Mouse (Mus musculus) lung, embryonic 16.5 days (tissue): Measurements from ENCODE around the gene Tenm3. TPM values are rescaled to one million over a fixed set of nuclear protein-coding genes. Genes with fewer than 3 reads are reported as not detected.

Experiments used
- ATAC-seq: fragments of 200-750 bp; cut with Nextera tagmentation; 2 replicates; pipeline ENCODE4 v1.8.0; 2017; ENCODE audit warnings: low read depth, mild to moderate bottlenecking, moderate library complexity
- H3K27ac ChIP-seq: fragments of 300-500 bp; sonication (generic); 2 replicates; pipeline ENCODE4 v1.5.1; 2014; ENCODE audit warnings: mild to moderate bottlenecking, control low read depth, low read length
- H3K27me3 ChIP-seq: fragments of 300-500 bp; sonication (generic); 2 replicates; pipeline ENCODE4 v1.6.1; 2014; ENCODE audit warnings: low read depth, low read length, mixed read lengths; ENCODE audit not compliant: control insufficient read depth, insufficient read depth
- H3K36me3 ChIP-seq: fragments of 300-500 bp; sonication (generic); 2 replicates; pipeline ENCODE4 v1.6.1; 2014; ENCODE audit warnings: low read length; ENCODE audit not compliant: control insufficient read depth, insufficient read depth
- H3K4me1 ChIP-seq: fragments of 300-500 bp; sonication (generic); replicated peaks from 2 replicates; pipeline ENCODE4 v1.6.1; 2014; ENCODE audit warnings: low read length, mixed read lengths; ENCODE audit not compliant: control insufficient read depth, insufficient read depth
- H3K4me2 ChIP-seq: fragments of 300-500 bp; sonication (generic); 2 replicates; pipeline ENCODE4 v1.6.1; 2014; ENCODE audit warnings: low read depth, low read length, control low read depth
- H3K4me3 ChIP-seq: fragments of 300-500 bp; sonication (generic); 2 replicates; pipeline ENCODE4 v1.5.1; 2014; ENCODE audit warnings: mild to moderate bottlenecking, low read length, control low read depth
- H3K9ac ChIP-seq: fragments of 300-500 bp; sonication (generic); 2 replicates; pipeline ENCODE4 v1.6.1; 2014; ENCODE audit warnings: low read length, control low read depth
- H3K9me3 ChIP-seq: fragments of 300-500 bp; sonication (generic); 2 replicates; pipeline ENCODE4 v1.6.1; 2016; ENCODE audit warnings: low read length; ENCODE audit not compliant: control insufficient read depth
- WGBS: fragments of 180-500 bp; shearing (Covaris S2); extraction: QIAGEN DNeasy Blood & Tissue Kit; methylation state at CpG from one replicate; pipeline ENCODE4 v1.1.7; 2014; 5-methylcytosine and 5-hydroxymethylcytosine counted together
- polyA plus RNA-seq: library from polyadenylated mRNA; unstranded; fragments of >200 nt; fragmentation: Nextera tagmentation; extraction: Ambion mirVana; gene quantifications from 2 replicates; pipeline ENCODE4 v1.2.1, GENCODE M21; 2015

Tenm3 gene
- polyA plus RNA-seq, 1 experiment from 2014 or later: 4.1 TPM

- H3K9ac ChIP-seq: 0 out of 2 replicates have a peak overlapping the region, but pooled peaks have one; percentile 41
- no peaks in the 10 kb centered on the region for H3K36me3 ChIP-seq
- no peaks in the 10 kb centered on the region for H3K27me3 ChIP-seq
- WGBS: 38% methylated on average over 29 of the region's 29 CpGs
- peak overlapping the region; percentile 46 for H3K4me2 ChIP-seq
- H3K9me3 ChIP-seq: no peaks in the 10 kb centered on the region
- no peak overlapping the region for H3K27ac ChIP-seq
- H3K4me1 ChIP-seq: no peaks in the 10 kb centered on the region; the same call in 1 of the 2 replicates
- H3K4me3 ChIP-seq: peak overlapping the region; percentile 29
- 0 out of 2 replicates have a peak, but pooled peaks have one; percentile 38 for ATAC-seq
These were observed 334.8 kb downstream of the Tenm3 start for GRCm38 (mm10) chr8:48508641-48509599.

- H3K4me2 ChIP-seq: no peak overlapping the region
- no peak overlapping the region for H3K27ac ChIP-seq
- H3K36me3 ChIP-seq: no peaks in the 10 kb centered on the region
- ATAC-seq: no peak
- H3K9me3 ChIP-seq: no peaks in the 10 kb centered on the region
- H3K4me3 ChIP-seq: no peak overlapping the region
- H3K27me3 ChIP-seq: no peaks in the 10 kb centered on the region
- H3K4me1 ChIP-seq: no peaks in the 10 kb centered on the region
- H3K9ac ChIP-seq: no peak overlapping the region
- 74% methylated on average over 10 of the region's 10 CpGs for WGBS
These were observed 335.8 kb downstream of the Tenm3 start for GRCm38 (mm10) chr8:48507719-48508501.

GRCm38 (mm10) chr8:48492491-48492890, 351.3 kb downstream of the Tenm3 start:
- no peaks in the 10 kb centered on the region for H3K27me3 ChIP-seq
- H3K36me3 ChIP-seq: no peaks in the 10 kb centered on the region
- WGBS: 71% methylated on average over 5 of the region's 5 CpGs
- no peaks in the 10 kb centered on the region for H3K4me1 ChIP-seq
- H3K9me3 ChIP-seq: no peaks in the 10 kb centered on the region
- no peak overlapping the region for H3K9ac ChIP-seq
- no peak overlapping the region for H3K4me2 ChIP-seq
- H3K27ac ChIP-seq: no peak overlapping the region
- ATAC-seq: no peak
- H3K4me3 ChIP-seq: no peak overlapping the region

DNA sequence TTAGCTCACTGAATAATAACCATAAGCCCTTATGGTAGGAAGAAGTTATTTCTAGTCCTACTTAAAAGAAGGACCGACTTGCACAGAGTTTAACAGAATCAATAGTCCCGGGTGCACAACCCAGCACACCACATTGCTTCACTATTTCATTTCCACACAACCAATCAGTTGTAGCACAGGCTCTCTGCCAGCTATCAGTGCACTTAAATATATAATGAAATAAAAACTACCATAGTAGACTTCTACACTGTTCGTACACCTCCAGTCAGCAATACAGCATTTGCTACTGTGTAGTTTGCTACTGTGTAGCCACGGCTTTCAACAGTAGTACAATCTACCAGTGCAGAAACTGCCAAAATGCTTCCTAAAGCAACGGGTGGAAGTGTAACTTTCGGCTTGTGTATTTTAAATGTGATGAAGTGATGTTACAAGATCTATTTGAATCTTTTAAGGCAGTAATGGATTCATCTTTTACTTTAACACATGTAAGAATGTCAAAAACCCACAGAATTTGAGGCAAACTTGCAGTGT, 353.1 kb downstream of the Tenm3 start:
- Histone ChIP-seq H3K9me3 (no peaks in the 10 kb centered on the region), H3K36me3 (no peaks in the 10 kb centered on the region), H3K27me3 (no peaks in the 10 kb centered on the region), H3K4me2 (no peak overlapping the region), H3K9ac (no peak overlapping the region), H3K4me1 (no peaks in the 10 kb centered on the region), H3K4me3 (no peak overlapping the region), H3K27ac (no peak overlapping the region)
- 69% methylated on average over 6 of the region's 6 CpGs for WGBS
- ATAC-seq: no peak

DNA sequence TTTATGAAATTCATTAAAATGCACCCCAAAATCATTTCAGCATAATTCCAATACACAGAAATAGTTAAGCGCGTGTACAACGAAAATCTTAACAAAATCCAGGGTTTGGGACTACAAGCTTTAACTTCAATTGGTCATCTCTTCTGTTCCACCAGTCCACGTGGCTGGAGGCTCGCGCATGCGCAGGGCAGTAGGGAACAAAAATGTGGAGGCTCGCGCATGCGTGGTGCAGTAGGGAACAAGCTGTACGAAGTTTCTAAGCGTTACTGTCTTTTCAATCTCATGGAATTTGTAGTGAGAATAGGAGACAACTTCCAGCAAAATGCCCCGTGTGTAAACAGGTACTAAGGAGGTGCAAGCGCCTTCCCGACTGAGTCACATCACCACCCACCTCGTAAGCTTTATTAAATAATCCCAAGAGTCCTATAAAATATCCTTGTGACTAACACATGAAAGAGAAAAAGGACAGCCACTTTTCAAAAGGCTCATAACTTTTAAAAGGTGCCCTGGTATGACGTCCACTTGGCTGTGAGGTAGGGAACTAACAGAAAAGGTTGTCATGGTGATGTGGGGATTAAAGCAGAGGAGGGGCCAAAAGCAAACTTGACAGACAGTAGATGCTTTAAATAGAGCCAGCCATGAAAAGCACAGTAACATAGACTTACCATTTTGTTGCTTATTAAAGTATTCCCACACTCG, 353.7 kb downstream of the Tenm3 start:
- Histone ChIP-seq H3K27me3 (no peaks in the 10 kb centered on the region), H3K9me3 (no peaks in the 10 kb centered on the region), H3K4me2 (no peak overlapping the region), H3K36me3 (no peaks in the 10 kb centered on the region), H3K9ac (no peak overlapping the region), H3K4me3 (no peak overlapping the region), H3K4me1 (no peaks in the 10 kb centered on the region), H3K27ac (no peak overlapping the region)
- no peak for ATAC-seq
- 80% methylated on average over 18 of the region's 18 CpGs for WGBS

- ATAC-seq: no peak
- no peak overlapping the region for H3K4me3 ChIP-seq
- no peaks in the 10 kb centered on the region for H3K36me3 ChIP-seq
- WGBS: 66% methylated on average over 4 of the region's 4 CpGs
- H3K9me3 ChIP-seq: no peaks in the 10 kb centered on the region
- H3K27ac ChIP-seq: no peak overlapping the region
- no peak overlapping the region for H3K9ac ChIP-seq
- H3K27me3 ChIP-seq: no peaks in the 10 kb centered on the region
- no peaks in the 10 kb centered on the region for H3K4me1 ChIP-seq
- no peak overlapping the region for H3K4me2 ChIP-seq
These were observed 354.3 kb downstream of the Tenm3 start for GRCm38 (mm10) chr8:48489417-48489816.

DNA sequence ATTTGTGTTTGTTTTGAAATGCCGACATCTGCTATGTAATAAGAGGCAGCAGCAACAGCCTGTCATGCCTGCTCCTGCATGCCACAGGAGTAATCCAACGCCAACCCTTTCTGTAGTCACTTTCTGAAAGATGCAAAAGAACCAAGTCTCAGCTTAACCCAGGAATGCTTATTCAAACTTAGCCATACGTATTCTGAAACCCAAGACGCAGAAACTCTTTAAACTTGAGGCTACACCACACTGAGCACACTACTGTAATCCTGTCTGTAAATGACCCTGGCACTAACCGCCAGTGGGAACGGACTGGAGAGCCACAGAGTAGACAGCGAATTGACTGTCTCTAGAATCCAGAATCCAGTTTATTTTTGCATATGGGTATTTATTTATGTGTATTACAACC, 354.9 kb downstream of the Tenm3 start:
- no peak overlapping the region for H3K27ac ChIP-seq
- H3K9me3 ChIP-seq: no peaks in the 10 kb centered on the region
- H3K9ac ChIP-seq: no peak overlapping the region
- no peaks in the 10 kb centered on the region for H3K4me1 ChIP-seq
- 52% methylated on average over 7 of the region's 7 CpGs for WGBS
- no peaks in the 10 kb centered on the region for H3K36me3 ChIP-seq
- H3K4me3 ChIP-seq: no peak overlapping the region
- ATAC-seq: no peak
- H3K27me3 ChIP-seq: no peaks in the 10 kb centered on the region
- no peak overlapping the region for H3K4me2 ChIP-seq

- H3K9ac ChIP-seq: no peak overlapping the region
- H3K27me3 ChIP-seq: no peaks in the 10 kb centered on the region
- whole genome bisulfite sequencing: 63% methylated on average over 5 of the region's 5 CpGs
- H3K4me2 ChIP-seq: no peak overlapping the region
- no peak overlapping the region for H3K27ac ChIP-seq
- no peak overlapping the region for H3K4me3 ChIP-seq
- H3K9me3 ChIP-seq: no peaks in the 10 kb centered on the region
- ATAC-seq: no peak
- no peaks in the 10 kb centered on the region for H3K4me1 ChIP-seq
- no peaks in the 10 kb centered on the region for H3K36me3 ChIP-seq
These were observed 359.6 kb downstream of the Tenm3 start for GRCm38 (mm10) chr8:48484143-48484542.
